Mouse (Mus musculus): ENCODE results near the gene Olfr836. TPM values are rescaled to one million over a fixed set of nuclear protein-coding genes. Genes with fewer than 3 reads are reported as not detected.
"Not testable (repeated sequence)": the region's sequence is repeated elsewhere in the genome, so short reads cannot be mapped to it uniquely, and the experiment has no call there.

The Olfr836 gene
- not detected for total RNA-seq (2021)
- long read RNA-seq, experiment 1 = 0 reads
- long read RNA-seq, experiment 2 = 0 reads

DNA sequence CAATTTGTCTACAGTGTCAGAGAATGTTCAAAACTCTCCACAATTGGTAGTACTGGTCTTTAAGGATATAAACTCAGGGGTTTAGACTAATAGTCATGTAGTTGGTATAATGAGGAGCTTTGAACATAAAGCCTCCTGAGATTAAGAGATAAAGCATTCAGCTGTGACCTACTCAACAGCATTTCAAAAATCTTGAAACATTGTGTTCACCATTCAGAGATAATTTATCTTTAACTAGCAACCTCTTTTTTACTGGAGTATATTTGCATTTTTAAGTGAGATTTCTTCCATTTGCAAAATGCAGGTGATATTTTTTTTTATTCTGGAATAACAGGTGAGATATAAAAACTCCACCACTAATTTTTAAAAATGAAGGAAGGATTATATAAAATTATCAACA lies at the start of gene Olfr836:
Gene Olfr836 (plus strand): TSS at position 301 of the 400 bp plus-strand sequence.
- DNase-seq (ENCODE audit: low spot score in 2 of 2) = no peak

DNA sequence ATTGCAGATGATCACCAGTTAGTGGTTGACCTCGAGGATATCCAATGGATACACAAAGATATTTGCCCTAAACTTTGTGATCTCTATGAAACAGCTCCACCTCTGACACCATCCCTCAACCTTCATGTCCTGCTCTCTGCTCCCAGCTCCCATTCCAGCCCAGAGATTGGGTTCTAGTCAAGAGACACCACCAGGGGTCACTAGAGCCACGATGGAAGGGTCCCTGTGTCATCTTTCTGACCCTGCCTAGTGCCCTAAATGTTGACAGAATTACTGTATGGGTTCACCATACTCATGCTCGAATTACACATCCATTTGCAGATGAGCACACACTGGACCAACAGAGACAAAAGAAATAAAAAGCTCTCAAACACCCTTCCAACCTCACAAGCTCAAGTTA lies 35.2 kb upstream of the Olfr836 start:
- DNase-seq (ENCODE audit: low spot score in 2 of 2) = no peak

DNA sequence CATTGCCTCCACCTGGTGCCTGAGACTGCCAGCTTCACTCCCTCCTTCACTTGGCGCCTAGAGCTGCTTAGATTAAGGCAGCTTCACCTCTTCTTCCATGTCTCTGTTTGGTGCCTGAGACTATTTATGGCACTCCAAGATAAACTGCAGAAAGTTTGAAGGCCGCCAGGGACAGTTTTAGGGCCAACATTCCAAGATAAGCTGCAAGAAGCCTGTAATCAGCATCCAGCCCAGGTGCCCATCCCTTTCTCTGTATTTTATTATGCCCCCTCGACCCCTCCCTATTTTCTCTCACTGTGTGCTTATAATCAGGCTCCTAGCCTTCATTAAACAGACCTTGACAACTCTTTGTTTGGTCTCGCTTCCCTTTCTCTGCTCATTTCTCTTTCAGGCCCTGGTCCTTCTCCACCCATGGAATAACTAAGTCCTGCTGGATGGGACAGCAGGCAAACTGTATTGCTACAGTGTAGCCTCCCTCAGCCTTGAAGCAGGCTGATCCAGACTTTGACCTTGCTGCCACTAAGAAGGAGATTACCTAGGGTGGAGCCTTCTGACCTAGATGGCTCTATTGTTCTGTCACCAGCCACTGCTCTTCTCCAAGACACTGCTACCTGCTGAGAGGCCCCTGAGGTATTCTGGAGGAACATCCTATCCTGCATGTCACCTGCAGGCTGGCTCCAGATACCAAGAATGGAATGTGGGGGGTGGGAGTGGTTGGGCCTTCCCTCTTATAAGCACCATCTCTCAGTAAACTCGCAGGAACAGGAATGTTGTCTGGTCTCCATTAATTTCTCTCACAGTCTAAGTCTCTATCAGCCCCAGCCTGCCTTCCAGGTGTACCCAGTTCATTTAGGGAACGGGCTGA lies 27.1 kb upstream of the Olfr836 start:
- not testable (repeated sequence) for DNase-seq (ENCODE audit: low spot score in 2 of 2)

DNA sequence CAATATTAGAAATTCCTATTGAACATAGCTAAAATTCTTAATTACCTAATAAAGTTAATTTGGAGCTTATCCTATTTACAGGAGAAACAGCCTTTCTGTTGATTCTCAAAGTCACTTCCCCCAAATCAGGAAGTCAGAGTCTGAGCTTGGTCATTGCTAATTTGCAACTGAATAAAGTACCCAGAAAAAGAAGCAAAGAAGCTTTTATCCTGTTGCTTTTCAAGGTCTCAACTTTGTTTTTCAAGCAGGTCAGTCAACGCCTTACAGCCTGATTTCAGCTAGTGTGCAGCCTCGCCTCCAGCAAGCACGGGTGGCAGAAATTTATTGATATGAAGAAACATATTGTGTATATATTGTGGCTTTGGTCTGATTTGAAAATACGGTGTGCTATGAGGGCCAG lies 22.9 kb upstream of the Olfr836 start:
- DNase-seq (ENCODE audit: low spot score in 2 of 2) = no peak

DNA sequence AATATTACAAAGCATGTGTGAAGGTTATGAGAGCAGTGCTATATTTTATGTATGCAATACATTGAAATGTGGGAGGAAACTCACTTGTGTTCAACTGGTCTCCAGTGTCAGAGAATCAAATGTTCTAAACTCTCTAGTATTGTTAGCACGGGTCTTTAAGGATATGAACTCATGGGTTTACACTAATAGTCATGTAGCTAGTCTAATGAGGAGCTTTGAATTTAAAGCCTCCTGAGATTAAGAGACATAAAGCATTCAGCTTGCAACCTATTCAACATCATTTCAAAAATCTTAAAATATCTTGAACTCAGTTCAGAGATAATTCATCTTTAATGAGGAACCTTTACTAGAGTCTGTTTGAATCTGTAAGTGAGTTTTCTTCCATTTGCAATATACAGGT lies 15.8 kb downstream of the Olfr836 start, which contains the start of gene Olfr837:
Gene Olfr837 (plus strand): TSS at position 301 of the 400 bp plus-strand sequence.
- no peak for DNase-seq (ENCODE audit: low spot score in 2 of 2)

Other genes with a start within 250 kb of the Olfr836 start
- not detected for gene Olfr830, start 245.7 kb upstream of the Olfr836 start, total RNA-seq (2021)
- not detected for gene Olfr832, start 183.3 kb upstream of the Olfr836 start, total RNA-seq (2021)
- gene Olfr834, start 132.4 kb upstream of the Olfr836 start, total RNA-seq (2021) = not detected
- gene Olfr835, start 87.6 kb upstream of the Olfr836 start, total RNA-seq (2021) = not detected
- not detected for gene Olfr837, start 15.9 kb downstream of the Olfr836 start, total RNA-seq (2021)
- gene Olfr839-ps1, start 56.9 kb downstream of the Olfr836 start, total RNA-seq (2021) = not detected
- gene Olfr843, start 131.6 kb downstream of the Olfr836 start, total RNA-seq (2021) = not detected
- gene Olfr844, start 196.0 kb downstream of the Olfr836 start, total RNA-seq (2021) = not detected
- gene Olfr845, start 216.1 kb downstream of the Olfr836 start, total RNA-seq (2021) = not detected
- gene Olfr846, start 243.6 kb downstream of the Olfr836 start, total RNA-seq (2021) = not detected

All from adrenal gland, adult 18-20 months (tissue).